Mouse (Mus musculus): ENCODE measurements around the gene 1110008L16Rik.

DNA sequence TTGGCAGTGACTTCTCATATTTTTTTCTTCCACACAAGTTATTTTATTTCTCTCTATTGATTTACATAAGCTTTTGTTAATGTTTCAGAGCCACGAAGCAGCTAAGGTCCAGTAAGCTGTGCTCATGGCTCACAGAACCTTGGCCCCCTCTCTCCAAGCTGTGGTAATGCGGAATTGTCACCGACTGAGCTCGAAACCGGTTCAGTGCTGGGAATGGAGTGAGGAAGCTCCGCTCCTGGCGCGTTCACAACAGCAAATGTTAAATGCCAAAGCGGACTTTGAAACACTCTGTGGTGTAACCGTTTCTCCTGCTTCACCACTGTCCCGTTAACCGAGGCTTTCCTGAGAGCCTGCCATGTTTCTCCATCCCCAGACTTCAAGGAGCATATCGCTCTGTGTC lies 45.2 kb downstream of the 1110008L16Rik start:
- TF ChIP-seq CTCF (conservative IDR thresholded peaks at IDR 0.05; ENCODE audit: low read length): no peak
- TF ChIP-seq NANOG (IDR thresholded peaks at IDR 0.05; ENCODE audit: borderline replicate concordance, low read length): no peak
